In the genomic region with DNA sequence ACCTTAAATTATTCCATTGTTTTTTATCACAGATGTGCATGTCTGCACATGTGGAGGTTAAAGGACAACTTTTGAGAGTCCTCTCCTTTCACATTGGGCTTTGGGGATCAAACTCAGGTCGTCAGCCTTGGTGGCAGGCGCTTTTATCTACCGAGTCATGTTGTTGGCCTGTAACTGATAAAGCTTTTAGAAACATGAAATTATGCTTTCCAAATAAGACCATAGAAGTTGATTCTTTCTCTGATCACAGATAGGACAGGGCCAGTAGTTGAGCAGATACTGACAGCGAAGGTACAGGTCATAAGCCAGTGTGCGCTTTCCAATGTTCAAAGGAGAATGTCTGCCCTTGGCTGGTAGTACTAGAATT, we compare ENCODE assay signal across 22 mouse cellular contexts. TPM values are rescaled to one million over a fixed set of nuclear protein-coding genes. Genes with fewer than 3 reads are reported as not detected.
DNase-seq lines count a peak whose midpoint lies in the region; ATAC-seq and TF ChIP-seq lines count a peak whose summit lies in the region.
"Had no signal": no experiment of that assay in that cellular context is flagged by ENCODE, and none has a peak within 500 bp of the region (broad histone marks: within the 10 kb centered on the region; RNA-seq: fewer than 3 reads in every experiment).

No protein-coding gene starts in this region.

- 46% methylated on average over 5 of the region's 5 CpGs for WGBS in liver, embryonic 11.5 days
- 50% methylated on average over 5 of the region's 5 CpGs for WGBS in liver, postnatal 0 days (ENCODE audit: insufficient replicate concordance)
- 95% methylated on average over 5 of the region's 5 CpGs for WGBS in forebrain, embryonic 12.5 days

- intact Hi-C loops in heart, postnatal 10 days (cut with DNase I) = no loop called here
- intact Hi-C loops in left cerebral cortex, postnatal 14 days (cut with DNase I) = no loop called here

- H3K4me2 ChIP-seq in liver, embryonic 11.5 days = peak overlapping the region; percentile 59
- peak overlapping the region; percentile 60 for H3K4me2 ChIP-seq in liver, postnatal 0 days (ENCODE audit: low read depth, low read length)
- H3K4me2 ChIP-seq in forebrain, embryonic 12.5 days = no peak overlapping the region
- H3K4me2 ChIP-seq: forebrain, embryonic 15.5 days; heart, embryonic 15.5 days; midbrain, embryonic 13.5 days had no signal

- TF ChIP-seq EP300 in liver, postnatal 0 days (IDR thresholded peaks at IDR 0.05; ENCODE audit: low read depth) = peak; percentile 88

- H3K27ac ChIP-seq in liver, embryonic 11.5 days (ENCODE audit: low read depth, low read length) = peak overlapping the region; percentile 95
- H3K27ac ChIP-seq in liver, postnatal 0 days (ENCODE audit: low read depth) = peak overlapping the region; percentile 91
- H3K27ac ChIP-seq in forebrain, embryonic 12.5 days = no peak overlapping the region
- H3K27ac ChIP-seq: forebrain, embryonic 15.5 days; heart, embryonic 15.5 days; hindbrain, embryonic 10.5 days; hindbrain, postnatal 0 days; limb, embryonic 10.5 days; midbrain, embryonic 13.5 days had no signal

- H3K9me3 ChIP-seq in liver, embryonic 11.5 days (ENCODE audit: control insufficient read depth, low read length) = no peaks in the 10 kb centered on the region
- H3K9me3 ChIP-seq in liver, postnatal 0 days (ENCODE audit: low read length) = no peaks in the 10 kb centered on the region
- H3K9me3 ChIP-seq in forebrain, embryonic 12.5 days = no peaks in the 10 kb centered on the region
- H3K9me3 ChIP-seq: forebrain, embryonic 15.5 days; heart, embryonic 15.5 days; hindbrain, embryonic 10.5 days; limb, embryonic 10.5 days; midbrain, embryonic 13.5 days had no signal

- no peak for TF ChIP-seq CTCF in liver, postnatal 0 days (IDR thresholded peaks at IDR 0.05; ENCODE audit: low read depth)

- H3K4me3 ChIP-seq in liver, embryonic 11.5 days (ENCODE audit: low read depth, low read length) = no peak overlapping the region
- H3K4me3 ChIP-seq in liver, postnatal 0 days (ENCODE audit: low read depth, low read length) = no peak overlapping the region
- H3K4me3 ChIP-seq in forebrain, embryonic 12.5 days (replicated peaks) = no peak overlapping the region
- H3K4me3 ChIP-seq: forebrain, embryonic 15.5 days; heart, embryonic 15.5 days; hindbrain, embryonic 10.5 days; limb, embryonic 10.5 days; midbrain, embryonic 13.5 days had no signal

- peak; percentile 16 for DNase-seq in heart, adult 11 months
- no peak for DNase-seq in heart, postnatal 10 days
- DNase-seq in c-Kit-positive CD71-positive TER-119-positive erythroid progenitor cells, embryonic 14.5 days (ENCODE audit: low spot score) = peak; percentile 77
- DNase-seq in liver, embryonic 11.5 days (ENCODE audit: low spot score) = no peak
- no peak for DNase-seq in liver, postnatal 0 days
- no peak for DNase-seq in left cerebral cortex, postnatal 14 days (ENCODE audit: low spot score in 2 of 2)
- no peak for DNase-seq in thymus, adult 18-20 months
- DNase-seq: adrenal gland, postnatal 25 days; cerebellum, adult 9-11 months; kidney, adult 9 months; kidney, postnatal 14 days; lung, adult 18-20 months; lung, postnatal 10 days; thymus, adult 2 months had no signal

- ATAC-seq in liver, embryonic 11.5 days (replicated peaks; ENCODE audit: low FRiP score) = peak; percentile 71
- 0 out of 2 replicates have a peak, but pooled peaks have one; percentile 17 for ATAC-seq in liver, postnatal 0 days
- no peak for ATAC-seq in forebrain, embryonic 12.5 days (ENCODE audit: low FRiP score)
- ATAC-seq: forebrain, embryonic 15.5 days; hindbrain, postnatal 0 days; intestine, embryonic 16.5 days; midbrain, embryonic 13.5 days had no signal

- no peak overlapping the region for H3K9ac ChIP-seq in liver, embryonic 11.5 days (ENCODE audit: low read depth, low read length)
- peak overlapping the region; percentile 47 for H3K9ac ChIP-seq in liver, postnatal 0 days (replicated peaks)
- no peak overlapping the region for H3K9ac ChIP-seq in forebrain, embryonic 12.5 days
- H3K9ac ChIP-seq: forebrain, embryonic 15.5 days; heart, embryonic 15.5 days; midbrain, embryonic 13.5 days had no signal

- H3K36me3 ChIP-seq in liver, embryonic 11.5 days (ENCODE audit: control insufficient read depth, insufficient read depth, low read length) = no peaks in the 10 kb centered on the region
- H3K36me3 ChIP-seq in liver, postnatal 0 days (replicated peaks; ENCODE audit: insufficient read depth, low read length) = peaks cover 8% of the 10 kb centered on the region; the same call in 1 of the 2 replicates
- no peaks in the 10 kb centered on the region for H3K36me3 ChIP-seq in forebrain, embryonic 12.5 days (replicated peaks)
- H3K36me3 ChIP-seq: forebrain, embryonic 15.5 days; heart, embryonic 15.5 days; hindbrain, embryonic 10.5 days; limb, embryonic 10.5 days; midbrain, embryonic 13.5 days had no signal

- peaks cover 75% of the 10 kb centered on the region for H3K4me1 ChIP-seq in liver, embryonic 11.5 days (replicated peaks; ENCODE audit: control insufficient read depth, insufficient read depth, low read length)
- H3K4me1 ChIP-seq in liver, postnatal 0 days (ENCODE audit: insufficient read depth) = peaks cover 67% of the 10 kb centered on the region
- H3K4me1 ChIP-seq in forebrain, embryonic 12.5 days = no peaks in the 10 kb centered on the region
- H3K4me1 ChIP-seq: hindbrain, embryonic 10.5 days; limb, embryonic 10.5 days had no signal

- H3K27me3 ChIP-seq in liver, embryonic 11.5 days (replicated peaks; ENCODE audit: control insufficient read depth, insufficient read depth, low read length) = no peaks in the 10 kb centered on the region
- no peaks in the 10 kb centered on the region for H3K27me3 ChIP-seq in liver, postnatal 0 days (ENCODE audit: insufficient read depth, low read length)
- H3K27me3 ChIP-seq in forebrain, embryonic 12.5 days = no peaks in the 10 kb centered on the region
- H3K27me3 ChIP-seq: forebrain, embryonic 15.5 days; heart, embryonic 15.5 days; midbrain, embryonic 13.5 days had no signal

RNA-seq across cellular contexts. Expression of a gene that starts 24.3 kb away (rescaled TPM):
- 10 to 100 TPM; 24.0 to 24.4 TPM for total RNA-seq in heart, postnatal 10 days (2021)
- 11.8 and 16.3 TPM in 2 replicates for polyA plus RNA-seq in liver, embryonic 11.5 days (2014; fragmentation: Nextera tagmentation; extraction: Ambion mirVana)
- 3.3 and 3.6 TPM in 2 replicates for polyA plus RNA-seq in liver, postnatal 0 days (2015; fragmentation: Nextera tagmentation; extraction: Ambion mirVana)
- 100 to 1,000 TPM; 223 to 227 TPM for total RNA-seq in left cerebral cortex, postnatal 14 days (2021)
- polyA plus RNA-seq in forebrain, embryonic 12.5 days (2016; fragmentation: Nextera tagmentation; extraction: Ambion mirVana) = 13.2 and 13.3 TPM in 2 replicates

RNA-seq across cellular contexts. Expression of a gene that starts 40.1 kb away (rescaled TPM):
- 100 to 1,000 TPM; 729 to 779 TPM for total RNA-seq in heart, postnatal 10 days (2021)
- polyA plus RNA-seq in liver, embryonic 11.5 days (2014; fragmentation: Nextera tagmentation; extraction: Ambion mirVana) = 959 and 1,036 TPM in 2 replicates
- 315 and 325 TPM in 2 replicates for polyA plus RNA-seq in liver, postnatal 0 days (2015; fragmentation: Nextera tagmentation; extraction: Ambion mirVana)
- 100 to 1,000 TPM; 391 to 441 TPM for total RNA-seq in left cerebral cortex, postnatal 14 days (2021)
- 479 and 481 TPM in 2 replicates for polyA plus RNA-seq in forebrain, embryonic 12.5 days (2016; fragmentation: Nextera tagmentation; extraction: Ambion mirVana)

RNA-seq across cellular contexts. Expression of a gene that starts 53.2 kb away (rescaled TPM):
- total RNA-seq in heart, postnatal 10 days (2021) = 100 to 1,000 TPM; 102 to 158 TPM
- polyA plus RNA-seq in liver, embryonic 11.5 days (2014; fragmentation: Nextera tagmentation; extraction: Ambion mirVana) = 21.5 TPM in 2 replicates
- 9.6 and 10.6 TPM in 2 replicates for polyA plus RNA-seq in liver, postnatal 0 days (2015; fragmentation: Nextera tagmentation; extraction: Ambion mirVana)
- total RNA-seq in left cerebral cortex, postnatal 14 days (2021) = 10 to 100 TPM; 79.6 to 84.9 TPM
- polyA plus RNA-seq in forebrain, embryonic 12.5 days (2016; fragmentation: Nextera tagmentation; extraction: Ambion mirVana) = 26.3 and 26.4 TPM in 2 replicates

Comparison
In these comparisons a context has a peak if more than half of its experiments do, and no peak if none do; other contexts are left out.
1. DNase-seq: peak in heart, adult 11 months (single experiment) and c-Kit-positive CD71-positive TER-119-positive erythroid progenitor cells, embryonic 14.5 days (single experiment); none in heart, postnatal 10 days (0 of 2), liver, embryonic 11.5 days (single experiment), liver, postnatal 0 days (single experiment), left cerebral cortex, postnatal 14 days (0 of 2) and thymus, adult 18-20 months (0 of 2).